Mouse (Mus musculus) megakaryocyte, embryonic 14.5 days (primary cell): ENCODE measurements at regions not wholly inside any gene's neighbourhood (a gene's known extent, or its start where the extent isn't known, plus 50 kb on each side); places are given as distances from the start of the nearest gene placed in this dataset.

Source experiments
- FLI1 ChIP-seq: IDR thresholded peaks from 2 replicates; pipeline ENCODE4 v1.6.1; 2012; ENCODE audit warnings: low read length, inconsistent platforms, mixed read lengths
- GATA1 ChIP-seq: IDR thresholded peaks from 3 replicates; pipeline ENCODE4 v1.6.1; 2012; ENCODE audit warnings: mixed read lengths, low read length, inconsistent platforms, borderline replicate concordance

- TF ChIP-seq GATA1 (no peak), FLI1 (no peak)
These were observed 316.0 kb downstream of the Gm49356 start for GRCm38 (mm10) chr15:59205091-59205490.
